Mouse (Mus musculus): Measurements from ENCODE around the gene Ccdc50.

DNA sequence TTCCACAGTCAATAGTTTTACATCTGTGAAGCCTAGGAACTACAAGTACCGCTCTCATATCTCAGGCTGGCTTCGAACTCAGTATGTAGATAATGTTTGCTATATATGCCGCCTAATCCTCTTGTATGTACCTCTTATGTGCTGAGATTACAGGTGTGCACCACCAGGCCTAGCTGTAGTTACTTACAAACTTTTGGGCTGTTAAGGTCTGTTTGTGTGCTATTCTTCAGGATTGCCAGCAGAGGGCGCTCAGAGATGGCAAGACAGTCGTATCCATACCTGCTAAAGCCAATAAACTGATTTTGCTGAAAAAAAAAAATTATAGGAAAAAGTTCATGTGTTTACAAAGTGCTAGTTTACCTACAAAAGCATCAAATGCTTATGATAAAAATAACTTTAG lies 80.1 kb downstream of the Ccdc50 start:
- TF ChIP-seq POLR2A (IDR thresholded peaks at IDR 0.05; ENCODE audit: insufficient read depth, low read depth, low read length), result no peak
- peak; percentile 88 for TF ChIP-seq CTCF (IDR thresholded peaks at IDR 0.05)

All from heart, adult 2 months (tissue).